Mouse (Mus musculus): ENCODE measurements at regions not wholly inside any gene's neighbourhood (a gene's known extent, or its start where the extent isn't known, plus 50 kb on each side); places are given as distances from the start of the nearest gene placed in this dataset.

DNA sequence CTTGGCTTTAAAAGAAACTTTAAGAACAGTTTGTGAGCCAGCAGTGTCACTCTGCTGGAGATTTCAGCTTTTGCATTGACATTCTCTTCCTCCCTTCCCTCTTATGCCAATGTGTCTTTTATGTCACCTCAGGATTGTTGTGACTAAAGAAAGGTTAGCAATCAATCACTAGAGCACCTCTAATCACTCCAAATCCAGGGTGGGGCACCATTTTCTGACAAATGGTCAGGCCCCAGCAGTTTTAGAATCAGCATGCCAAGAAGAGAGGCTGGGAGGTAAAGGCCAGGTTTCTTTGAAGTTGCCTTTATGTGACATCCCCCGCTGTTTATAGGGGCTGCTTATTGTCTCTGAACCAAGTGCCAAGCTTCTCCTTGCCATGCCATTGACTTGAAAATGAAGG, 98.4 kb upstream of the 1700020N01Rik start:
- Histone ChIP-seq H3K4me2 (ENCODE audit: insufficient read depth, low read depth, poor library complexity, severe bottlenecking) (no peak overlapping the region), H3K27ac (ENCODE audit: insufficient read depth, low read depth) (no peak overlapping the region), H3K9me3 (replicated peaks; ENCODE audit: low read length) (no peaks in the 10 kb centered on the region), H3K36me3 (replicated peaks in 1 of 2; ENCODE audit: control insufficient read depth in 1 of 2, insufficient read depth in 1 of 2, low read length in 1 of 2) (no peaks in the 10 kb centered on the region), H3K27me3 (replicated peaks) (no peaks in the 10 kb centered on the region), H3K9ac (ENCODE audit: insufficient read depth, low read depth) (no peak overlapping the region), H3K4me1 (ENCODE audit: control insufficient read depth in 1 of 2, insufficient read depth in 2 of 2) (0 out of 4 replicates have a peak, but pooled peaks cover 0 to 4% of the 10 kb centered on the region in 2 experiments), H3K79me2 (replicated peaks; ENCODE audit: control insufficient read depth, extremely low read depth, insufficient read depth, poor library complexity, severe bottlenecking) (no peaks in the 10 kb centered on the region), H3K4me3 (replicated peaks in 1 of 3; ENCODE audit: low read depth in 2 of 3, low read length in 2 of 3, poor library complexity in 1 of 3) (no peak overlapping the region)
- dilution Hi-C loops (cut with MboI; ENCODE audit: extremely low pct_ligation_motif_present, extremely low pct_unique_long_range_greater_than_20kb, low sequenced_read_pairs) (no loop called here), in situ Hi-C loops (cut with MboI; ENCODE audit: low pct_ligation_motif_present, low pct_unique_long_range_greater_than_20kb, low sequenced_read_pairs) (no loop called here)
- TF ChIP-seq PAX5 (IDR thresholded peaks at IDR 0.05; ENCODE audit: low read length) (no peak), IRF4 (IDR thresholded peaks at IDR 0.05; ENCODE audit: low read depth, low read length) (no peak), ETS1 (conservative IDR thresholded peaks at IDR 0.05; ENCODE audit: low read depth, low read length) (no peak), MAX (IDR thresholded peaks at IDR 0.05; ENCODE audit: low read length) (no peak), SIN3A (IDR thresholded peaks at IDR 0.05; ENCODE audit: low read length) (no peak), ZMIZ1 (IDR thresholded peaks at IDR 0.05; ENCODE audit: low read depth, low read length) (no peak), TCF12 (IDR thresholded peaks at IDR 0.05; ENCODE audit: low read depth, low read length) (no peak), ZNF384 (IDR thresholded peaks at IDR 0.05; ENCODE audit: low read depth, low read length) (no peak), BHLHE40 (IDR thresholded peaks at IDR 0.05; ENCODE audit: low read depth, low read length) (no peak), NELFE (IDR thresholded peaks at IDR 0.05; ENCODE audit: low read depth, low read length) (no peak), USF2 (conservative IDR thresholded peaks at IDR 0.05; ENCODE audit: low read depth, low read length) (no peak), CHD2 (IDR thresholded peaks at IDR 0.05; ENCODE audit: low read length) (no peak), MXI1 (IDR thresholded peaks at IDR 0.05; ENCODE audit: low read depth, low read length) (no peak), UBTF (IDR thresholded peaks at IDR 0.05; ENCODE audit: low read depth, low read length) (no peak), EP300 (IDR thresholded peaks at IDR 0.05; ENCODE audit: low read length) (no peak)
- no peak for DNase-seq (ENCODE audit: extremely low read depth)

DNA sequence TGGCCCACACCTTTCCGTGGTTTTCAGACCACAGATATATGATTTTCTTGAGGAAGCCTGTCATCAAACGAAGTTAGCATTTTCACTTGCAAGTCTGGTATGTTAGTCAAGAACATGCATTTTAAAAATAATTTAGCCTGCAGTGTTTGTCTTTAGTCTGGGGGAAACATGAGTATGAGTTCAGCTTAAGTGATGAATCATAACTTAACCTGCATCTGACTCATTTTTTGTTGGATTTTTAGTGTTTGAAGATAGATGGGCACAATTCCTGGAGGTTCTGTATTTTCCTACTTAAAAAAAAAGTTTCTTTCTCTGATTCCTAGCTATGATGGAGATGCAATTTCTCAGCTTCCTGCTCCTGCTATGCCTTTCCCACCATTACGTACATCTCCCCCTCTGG, 95.8 kb upstream of the 1700020N01Rik start:
- H3K4me3 ChIP-seq (replicated peaks in 1 of 3; ENCODE audit: low read depth in 2 of 3, low read length in 2 of 3, poor library complexity in 1 of 3) = no peak overlapping the region
- dilution Hi-C loops (cut with MboI; ENCODE audit: extremely low pct_ligation_motif_present, extremely low pct_unique_long_range_greater_than_20kb, low sequenced_read_pairs) = no loop called here
- no peaks in the 10 kb centered on the region for H3K27me3 ChIP-seq (replicated peaks)
- no peaks in the 10 kb centered on the region for H3K9me3 ChIP-seq (replicated peaks; ENCODE audit: low read length)
- no peak for DNase-seq (ENCODE audit: extremely low read depth)
- no peak overlapping the region for H3K27ac ChIP-seq (ENCODE audit: insufficient read depth, low read depth)
- H3K4me1 ChIP-seq (ENCODE audit: control insufficient read depth in 1 of 2, insufficient read depth in 2 of 2) = peaks cover 0 to 6% of the 10 kb centered on the region in 2 experiments; a peak in 2 of 4 replicates
- no peak overlapping the region for H3K9ac ChIP-seq (ENCODE audit: insufficient read depth, low read depth)
- in situ Hi-C loops (cut with MboI; ENCODE audit: low pct_ligation_motif_present, low pct_unique_long_range_greater_than_20kb, low sequenced_read_pairs) = no loop called here
- no peak overlapping the region for H3K4me2 ChIP-seq (ENCODE audit: insufficient read depth, low read depth, poor library complexity, severe bottlenecking)
- H3K79me2 ChIP-seq (replicated peaks; ENCODE audit: control insufficient read depth, extremely low read depth, insufficient read depth, poor library complexity, severe bottlenecking) = no peaks in the 10 kb centered on the region
- H3K36me3 ChIP-seq (replicated peaks in 1 of 2; ENCODE audit: control insufficient read depth in 1 of 2, insufficient read depth in 1 of 2, low read length in 1 of 2) = no peaks in the 10 kb centered on the region
- TF ChIP-seq GABPA (IDR thresholded peaks at IDR 0.05; ENCODE audit: insufficient replicate concordance, low read depth, low read length) (no peak), CHD2 (IDR thresholded peaks at IDR 0.05; ENCODE audit: low read length) (no peak), MEF2A (IDR thresholded peaks at IDR 0.05; ENCODE audit: borderline replicate concordance, low read depth, low read length) (no peak), USF2 (conservative IDR thresholded peaks at IDR 0.05; ENCODE audit: low read depth, low read length) (no peak), BHLHE40 (IDR thresholded peaks at IDR 0.05; ENCODE audit: low read depth, low read length) (no peak), MAFK (IDR thresholded peaks at IDR 0.05; ENCODE audit: insufficient replicate concordance, low read length) (no peak), MAZ (IDR thresholded peaks at IDR 0.05; ENCODE audit: low read depth, low read length) (no peak)

Data from CH12.LX (cell line).